ENCODE assay signal across 24 mouse cellular contexts in genomic region chr10:46294290-46294689, GRCm38 (mm10).
DNase-seq lines count a peak whose midpoint lies in the region; ATAC-seq and TF ChIP-seq lines count a peak whose summit lies in the region.
"Had no signal": no experiment of that assay in that cellular context is flagged by ENCODE, and none has a peak within 500 bp of the region (broad histone marks: within the 10 kb centered on the region; RNA-seq: fewer than 3 reads in every experiment).

No protein-coding gene starts in this region.

- H3K4me1 ChIP-seq in heart, embryonic 14.5 days (ENCODE audit: control insufficient read depth in 2 of 2, insufficient read depth in 2 of 2, low read length in 2 of 2) = no peaks in the 10 kb centered on the region
- no peaks in the 10 kb centered on the region for H3K4me1 ChIP-seq in hindbrain, embryonic 10.5 days (replicated peaks)
- H3K4me1 ChIP-seq in thymus, adult 2 months (replicated peaks; ENCODE audit: control insufficient read depth, insufficient read depth, low read length) = no peaks in the 10 kb centered on the region
- H3K4me1 ChIP-seq: embryonic facial prominence, embryonic 15.5 days; forebrain, embryonic 10.5 days; intestine, embryonic 15.5 days had no signal

- H3K4me2 ChIP-seq in heart, embryonic 14.5 days (ENCODE audit: low read length) = 0 out of 2 replicates have a peak overlapping the region, but pooled peaks have one; percentile 27
- H3K4me2 ChIP-seq: embryonic facial prominence, embryonic 15.5 days; forebrain, embryonic 15.5 days; heart, embryonic 13.5 days; hindbrain, embryonic 14.5 days; intestine, embryonic 15.5 days had no signal

- 49% methylated on average over 5 of the region's 5 CpGs for WGBS in heart, embryonic 14.5 days
- 81% methylated on average over 5 of the region's 5 CpGs for WGBS in hindbrain, embryonic 10.5 days
- WGBS in thymus, adult 2 months = 77% methylated on average over 5 of the region's 5 CpGs

- no peak for TF ChIP-seq POLR2A in thymus, adult 2 months (IDR thresholded peaks at IDR 0.05; ENCODE audit: control insufficient read depth, extremely low read depth, insufficient read depth, low read length, poor library complexity)

- no peak for ATAC-seq in heart, embryonic 14.5 days (ENCODE audit: insufficient number of reproducible peaks, insufficient read depth, low FRiP score, low read depth)
- ATAC-seq: forebrain, embryonic 15.5 days; intestine, embryonic 15.5 days had no signal

- H3K4me3 ChIP-seq in heart, embryonic 14.5 days (ENCODE audit: control insufficient read depth in 1 of 2, insufficient read depth in 1 of 2, low read depth in 1 of 2, low read length in 2 of 2) = no peak overlapping the region
- no peak overlapping the region for H3K4me3 ChIP-seq in hindbrain, embryonic 10.5 days
- H3K4me3 ChIP-seq in thymus, adult 2 months (ENCODE audit: control insufficient read depth, insufficient read depth, low read length) = no peak overlapping the region
- H3K4me3 ChIP-seq: embryonic facial prominence, embryonic 15.5 days; erythroblast, embryonic 14.5 days; forebrain, embryonic 10.5 days; forebrain, embryonic 15.5 days; gastrocnemius, adult 2 months; heart, embryonic 13.5 days; intestine, embryonic 15.5 days had no signal

- intact Hi-C loops in heart, postnatal 36 days (cut with DNase I) = no loop called here

- no peak overlapping the region for H3K27ac ChIP-seq in heart, embryonic 14.5 days (replicated peaks in 1 of 2; ENCODE audit: control insufficient read depth in 1 of 2, insufficient read depth in 1 of 2, low read depth in 2 of 2, low read length in 2 of 2)
- no peak overlapping the region for H3K27ac ChIP-seq in hindbrain, embryonic 10.5 days
- no peak overlapping the region for H3K27ac ChIP-seq in thymus, adult 2 months (ENCODE audit: control insufficient read depth, insufficient read depth, low read length)
- H3K27ac ChIP-seq: embryonic facial prominence, embryonic 15.5 days; forebrain, embryonic 10.5 days; forebrain, embryonic 15.5 days; gastrocnemius, adult 2 months; heart, embryonic 13.5 days; hindbrain, embryonic 14.5 days; intestine, embryonic 15.5 days had no signal

- H3K9me3 ChIP-seq in heart, embryonic 14.5 days (ENCODE audit: control insufficient read depth, low read length) = no peaks in the 10 kb centered on the region
- no peaks in the 10 kb centered on the region for H3K9me3 ChIP-seq in hindbrain, embryonic 10.5 days
- H3K9me3 ChIP-seq: embryonic facial prominence, embryonic 15.5 days; forebrain, embryonic 10.5 days; forebrain, embryonic 15.5 days; heart, embryonic 13.5 days; intestine, embryonic 15.5 days had no signal

- H3K27me3 ChIP-seq in heart, embryonic 14.5 days (ENCODE audit: control insufficient read depth, insufficient read depth, low read length) = no peaks in the 10 kb centered on the region
- no peaks in the 10 kb centered on the region for H3K27me3 ChIP-seq in hindbrain, embryonic 10.5 days (ENCODE audit: insufficient read depth, poor library complexity, severe bottlenecking)
- no peaks in the 10 kb centered on the region for H3K27me3 ChIP-seq in thymus, adult 2 months (ENCODE audit: control insufficient read depth, insufficient read depth, low read length)
- H3K27me3 ChIP-seq: embryonic facial prominence, embryonic 15.5 days; forebrain, embryonic 15.5 days; heart, embryonic 13.5 days; intestine, embryonic 15.5 days had no signal

- no peaks in the 10 kb centered on the region for H3K36me3 ChIP-seq in heart, embryonic 14.5 days (ENCODE audit: control insufficient read depth, insufficient read depth, low read length)
- no peaks in the 10 kb centered on the region for H3K36me3 ChIP-seq in hindbrain, embryonic 10.5 days
- no peaks in the 10 kb centered on the region for H3K36me3 ChIP-seq in thymus, adult 2 months (ENCODE audit: control insufficient read depth, insufficient read depth, low read length)
- H3K36me3 ChIP-seq: embryonic facial prominence, embryonic 15.5 days; forebrain, embryonic 10.5 days; forebrain, embryonic 15.5 days; heart, embryonic 13.5 days; intestine, embryonic 15.5 days had no signal

- no peak for TF ChIP-seq CTCF in thymus, adult 2 months (IDR thresholded peaks at IDR 0.05; ENCODE audit: borderline replicate concordance, control insufficient read depth, extremely low read depth, insufficient read depth, low read length, poor library complexity)

- no peak for DNase-seq in heart, postnatal 36 days
- DNase-seq in 416B (ENCODE audit: low read depth) (peak; percentile 0), A20 (ENCODE audit: low read depth, low spot score) (peak; percentile 9)
- peak; percentile 8 for DNase-seq in brain, embryonic 18.5 days (ENCODE audit: low read depth, low spot score)
- no peak for DNase-seq in hindbrain, embryonic 10.5 days (ENCODE audit: low spot score)
- no peak for DNase-seq in thymus, adult 2 months
- DNase-seq: adrenal gland, adult 2 months; adrenal gland, postnatal 25 days; cerebellum, adult 11 months; cerebellum, adult 8-10 months; cerebellum, postnatal 25 days; gastrocnemius, adult 2 months; gastrocnemius, postnatal 25 days; heart, adult 11 months; heart, postnatal 10 days; kidney, adult 18-20 months had no signal

- no peak overlapping the region for H3K9ac ChIP-seq in heart, embryonic 14.5 days (ENCODE audit: low read length)
- H3K9ac ChIP-seq: embryonic facial prominence, embryonic 15.5 days; forebrain, embryonic 15.5 days; heart, embryonic 13.5 days; hindbrain, embryonic 14.5 days; intestine, embryonic 15.5 days had no signal

Comparison
In these comparisons a context has a peak if more than half of its experiments do, and no peak if none do; other contexts are left out.
1. DNase-seq: peak in 416B (single experiment), A20 (single experiment) and brain, embryonic 18.5 days (single experiment); none in heart, postnatal 36 days (0 of 2), hindbrain, embryonic 10.5 days (single experiment) and thymus, adult 2 months (single experiment).